Mouse (Mus musculus) liver, postnatal 0 days (tissue): Measurements from ENCODE around the gene B3glct. TPM values are rescaled to one million over a fixed set of nuclear protein-coding genes. Genes with fewer than 3 reads are reported as not detected.

ENCODE experiments used
- ATAC-seq: fragments of 200-750 bp; cut with Nextera tagmentation; 2 replicates; pipeline ENCODE4 v1.8.0; 2017; ENCODE audit warnings: mild to moderate bottlenecking, moderate library complexity
- DNase-seq: peaks from one replicate; pipeline ENCODE4 v3.0.0-alpha.2; 2016
- H3K27ac ChIP-seq: fragments of 300-500 bp; sonication (generic); 2 replicates; pipeline ENCODE4 v1.5.1; 2014; ENCODE audit warnings: antibody characterized with exemption, moderate library complexity, mild to moderate bottlenecking, low read depth
- H3K27me3 ChIP-seq: fragments of 300-500 bp; sonication (generic); 2 replicates; pipeline ENCODE4 v1.6.1; 2014; ENCODE audit warnings: low read length, control low read depth, mixed read lengths; ENCODE audit not compliant: insufficient read depth
- H3K36me3 ChIP-seq: fragments of 300-500 bp; sonication (generic); replicated peaks from 2 replicates; pipeline ENCODE4 v1.6.1; 2014; ENCODE audit warnings: mild to moderate bottlenecking, control low read depth, low read length, moderate library complexity, mixed read lengths; ENCODE audit not compliant: insufficient read depth
- H3K4me1 ChIP-seq: fragments of 300-500 bp; sonication (generic); 2 replicates; pipeline ENCODE4 v1.6.1; 2014; ENCODE audit warnings: antibody characterized with exemption, mild to moderate bottlenecking, control low read depth; ENCODE audit not compliant: insufficient read depth
- H3K4me2 ChIP-seq: fragments of 300-500 bp; sonication (generic); 2 replicates; pipeline ENCODE4 v1.6.1; 2014; ENCODE audit warnings: low read depth, mild to moderate bottlenecking, low read length, moderate library complexity, mixed read lengths
- H3K4me3 ChIP-seq: fragments of 300-500 bp; sonication (generic); 2 replicates; pipeline ENCODE4 v1.5.1; 2014; ENCODE audit warnings: low read depth, low read length
- H3K9ac ChIP-seq: fragments of 300-500 bp; sonication (generic); replicated peaks from 2 replicates; pipeline ENCODE4 v1.6.1; 2014; ENCODE audit warnings: mild to moderate bottlenecking, moderate library complexity
- H3K9me3 ChIP-seq: fragments of 300-500 bp; sonication (generic); 2 replicates; pipeline ENCODE4 v1.6.1; 2016; ENCODE audit warnings: mild to moderate bottlenecking, control low read depth, low read length, mixed read lengths
- CTCF ChIP-seq: sonication (generic); IDR thresholded peaks from 2 replicates; pipeline ENCODE4 v1.5.1; 2016; ENCODE audit warnings: antibody characterized with exemption, low read depth
- EP300 ChIP-seq: IDR thresholded peaks from 2 replicates; pipeline ENCODE4 v1.6.1; 2016; ENCODE audit warnings: antibody characterized with exemption, low read depth, mild to moderate bottlenecking
- WGBS: fragments of 180-500 bp; shearing (Covaris S2); extraction: QIAGEN DNeasy Blood & Tissue Kit; methylation state at CpG from one replicate; pipeline ENCODE4 v1.1.7; 2014; ENCODE audit not compliant: insufficient replicate concordance; 5-methylcytosine and 5-hydroxymethylcytosine counted together
- polyA plus RNA-seq: library from polyadenylated mRNA; unstranded; fragments of >200 nt; fragmentation: Nextera tagmentation; extraction: Ambion mirVana; gene quantifications from 2 replicates; pipeline ENCODE4 v1.2.1, GENCODE M21; 2015

Gene B3glct
- polyA plus RNA-seq, 1 experiment from 2014 or later, result 2.5 TPM

DNA sequence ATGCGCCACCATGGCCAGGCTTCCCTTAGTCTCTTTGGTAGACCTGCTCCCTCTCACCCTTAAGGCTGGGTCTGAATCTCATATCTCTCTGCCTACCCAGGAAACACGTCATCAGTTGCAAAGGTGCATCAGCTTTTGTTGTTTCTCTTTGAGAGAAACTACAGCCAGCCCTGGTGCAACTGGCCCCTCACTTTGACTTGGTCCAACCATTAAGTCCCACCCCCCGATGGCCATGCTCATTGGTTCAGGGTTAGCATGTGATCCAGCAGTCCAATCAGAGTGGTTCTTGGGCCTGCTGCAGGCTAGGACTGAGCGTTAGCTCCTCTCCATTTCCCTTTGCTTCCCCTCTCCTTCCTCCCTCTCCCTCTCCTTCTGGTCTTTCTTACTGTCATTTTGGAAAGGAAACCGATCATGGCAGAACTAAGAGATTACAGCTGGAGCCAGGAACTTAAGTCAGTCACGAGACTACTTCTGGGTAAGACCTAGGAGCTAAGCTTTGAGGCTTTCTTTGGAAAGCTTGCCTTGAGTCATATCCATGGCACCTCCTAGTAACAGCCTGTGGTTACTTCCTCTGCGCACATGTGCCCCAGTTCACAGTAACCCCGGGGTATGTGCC, 36.6 kb upstream of the B3glct start:
- Histone ChIP-seq H3K9ac (no peak overlapping the region), H3K4me2 (no peak overlapping the region), H3K4me3 (no peak overlapping the region), H3K36me3 (no peaks in the 10 kb centered on the region), H3K4me1 (peaks cover 2% of the 10 kb centered on the region; the same call in 1 of the 2 replicates), H3K27me3 (no peaks in the 10 kb centered on the region), H3K9me3 (no peaks in the 10 kb centered on the region), H3K27ac (no peak overlapping the region)
- TF ChIP-seq EP300 (no peak), CTCF (no peak)
- 68% methylated on average over 8 of the region's 8 CpGs for WGBS
- no peak for ATAC-seq
- DNase-seq, result no peak

DNA sequence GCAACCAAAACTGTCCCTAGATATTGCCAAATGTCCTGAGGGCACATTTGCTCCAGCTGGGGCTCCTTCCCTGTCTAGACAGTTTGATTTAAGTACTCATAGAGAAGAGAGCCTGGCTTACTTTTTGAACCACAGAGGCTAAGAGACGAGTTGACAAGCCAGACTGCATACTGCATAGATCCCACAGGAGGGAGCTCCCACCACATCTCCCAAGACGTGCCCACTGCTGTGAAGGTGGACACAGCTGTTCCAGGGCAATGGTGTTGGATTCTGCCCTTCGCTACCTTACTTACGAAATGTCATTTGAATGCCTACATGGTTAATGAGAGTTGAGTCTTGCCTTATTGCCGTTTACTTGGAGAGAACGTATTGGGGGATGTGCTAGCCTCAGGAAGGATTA, 35.7 kb upstream of the B3glct start:
- Histone ChIP-seq H3K27me3 (no peaks in the 10 kb centered on the region), H3K4me1 (peaks cover under 1% of the 10 kb centered on the region; the same call in 1 of the 2 replicates), H3K9ac (no peak overlapping the region), H3K27ac (no peak overlapping the region), H3K36me3 (no peaks in the 10 kb centered on the region), H3K9me3 (no peaks in the 10 kb centered on the region), H3K4me2 (no peak overlapping the region), H3K4me3 (no peak overlapping the region)
- 0 out of 2 replicates have a peak, but pooled peaks have one; percentile 40 for ATAC-seq
- DNase-seq, result no peak
- TF ChIP-seq CTCF, result peak; percentile 53
- TF ChIP-seq EP300, result no peak
- WGBS, result 57% methylated on average over 6 of the region's 6 CpGs

DNA sequence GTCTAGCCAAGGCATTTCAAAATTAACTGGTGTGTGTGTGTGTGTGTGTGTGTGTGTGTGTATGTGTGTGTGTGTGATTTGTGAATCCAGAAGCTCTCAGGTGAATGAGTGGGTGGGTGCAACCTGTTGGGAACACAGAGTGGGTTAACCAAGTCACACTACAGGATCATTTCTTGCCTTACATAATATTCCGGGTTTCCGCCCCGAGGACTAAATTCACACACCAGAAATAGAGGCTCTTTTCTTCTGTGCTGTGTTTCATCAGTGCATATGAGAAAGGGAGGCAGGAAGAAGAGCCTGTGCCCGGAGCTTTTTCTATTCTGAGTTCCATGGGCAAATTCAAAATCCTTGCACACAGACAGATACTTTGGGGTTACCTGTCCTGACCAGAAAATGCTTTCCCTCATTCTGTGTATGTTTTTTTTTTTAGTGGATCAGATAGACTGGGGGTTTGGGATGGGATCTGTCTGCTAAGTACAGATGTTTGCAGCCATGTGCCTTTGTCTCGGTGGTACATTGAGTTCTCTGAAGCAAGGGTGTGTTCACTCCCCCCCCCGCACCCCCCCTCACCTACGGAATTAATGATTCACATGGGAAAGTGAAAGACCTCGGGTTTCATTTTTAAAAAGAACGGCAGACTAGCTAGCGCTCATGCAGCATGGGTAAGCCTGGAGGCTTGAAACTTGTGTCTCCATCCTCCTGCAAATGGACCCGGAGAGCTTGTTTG, 35.1 kb upstream of the B3glct start:
- ATAC-seq, result no peak
- Histone ChIP-seq H3K27ac (no peak overlapping the region), H3K9ac (no peak overlapping the region)

DNA sequence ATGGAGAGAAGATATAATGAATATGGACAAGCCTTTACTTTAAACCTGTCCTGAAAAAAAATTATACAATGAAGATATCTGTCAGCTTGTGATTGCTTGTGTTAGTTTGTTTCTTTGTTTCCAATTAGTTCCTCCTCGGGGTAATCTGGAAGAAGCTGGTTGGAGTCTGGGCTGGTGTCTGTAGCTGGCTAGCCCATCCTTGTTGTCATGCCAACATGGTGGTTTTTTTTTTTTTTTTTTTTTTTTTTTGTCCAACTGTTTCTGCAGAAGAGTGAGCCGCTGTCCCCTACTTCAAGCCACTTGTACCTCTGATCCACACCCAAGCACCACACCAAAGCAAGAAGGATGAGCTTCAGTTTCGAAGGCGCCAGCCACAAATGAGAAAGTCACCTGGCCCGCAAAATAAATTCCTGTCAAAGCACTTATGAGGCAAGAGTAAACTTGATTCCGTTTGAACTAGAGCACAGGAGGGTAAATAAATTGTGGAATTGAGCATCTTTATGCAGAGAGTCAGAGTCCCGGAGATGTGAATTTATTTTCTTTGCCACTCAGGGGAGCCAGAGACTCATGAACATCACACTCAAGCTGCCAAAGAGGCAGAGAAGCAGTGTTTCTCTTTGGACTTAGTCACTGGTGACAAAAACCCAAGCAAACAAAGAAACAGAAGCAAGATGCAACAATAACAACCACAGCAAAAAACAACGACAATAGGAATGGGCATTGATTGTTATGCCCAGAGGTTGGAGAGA, 30.5 kb upstream of the B3glct start:
- no peak for TF ChIP-seq EP300
- peak; percentile 30; the same call in 1 of the 2 replicates for TF ChIP-seq CTCF
- WGBS, result 61% methylated on average over 8 of the region's 8 CpGs
- ATAC-seq, result no peak
- no peak for DNase-seq
- Histone ChIP-seq H3K4me1 (peaks cover 10% of the 10 kb centered on the region), H3K27me3 (no peaks in the 10 kb centered on the region), H3K36me3 (no peaks in the 10 kb centered on the region), H3K4me2 (no peak overlapping the region), H3K4me3 (no peak overlapping the region), H3K9ac (no peak overlapping the region), H3K9me3 (no peaks in the 10 kb centered on the region), H3K27ac (0 out of 2 replicates have a peak overlapping the region, but pooled peaks have one; percentile 18)

More for the DNA sequence above, 35.1 kb upstream of the B3glct start:
- H3K27me3 ChIP-seq, result no peaks in the 10 kb centered on the region
- H3K4me3 ChIP-seq, result no peak overlapping the region
- H3K9me3 ChIP-seq, result no peaks in the 10 kb centered on the region
- TF ChIP-seq CTCF (no peak), EP300 (no peak)
- no peaks in the 10 kb centered on the region for H3K4me1 ChIP-seq
- WGBS, result 76% methylated on average over 11 of the region's 11 CpGs
- no peak overlapping the region; the same call in 1 of the 2 replicates for H3K4me2 ChIP-seq
- H3K36me3 ChIP-seq, result no peaks in the 10 kb centered on the region
- DNase-seq, result no peak

DNA sequence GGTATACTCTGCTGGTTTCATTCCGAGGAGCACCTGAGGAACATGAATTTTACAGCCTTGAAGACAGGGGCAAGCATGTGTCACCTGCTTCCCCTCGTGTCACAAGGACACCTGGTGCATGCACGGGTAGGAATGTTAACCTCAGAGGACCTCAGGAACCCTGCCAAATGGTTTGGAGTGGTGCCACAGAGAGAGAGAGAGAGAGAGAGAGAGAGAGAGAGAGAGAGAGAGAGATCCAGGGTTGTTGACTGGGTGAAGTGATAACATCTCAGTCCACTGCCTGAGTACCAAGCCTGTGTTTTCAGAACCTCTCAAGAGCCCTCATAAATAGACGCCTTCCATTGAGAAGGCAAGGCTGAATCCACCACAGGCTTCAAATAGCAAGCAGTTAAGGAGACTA, 29.8 kb upstream of the B3glct start:
- Histone ChIP-seq H3K4me3 (no peak overlapping the region), H3K9ac (no peak overlapping the region), H3K36me3 (no peaks in the 10 kb centered on the region), H3K27me3 (no peaks in the 10 kb centered on the region), H3K4me2 (peak overlapping the region; percentile 51; the same call in 1 of the 2 replicates), H3K4me1 (peaks cover 10% of the 10 kb centered on the region), H3K9me3 (no peaks in the 10 kb centered on the region), H3K27ac (peak overlapping the region; percentile 64; the same call in 1 of the 2 replicates)
- 47% methylated on average over 4 of the region's 4 CpGs for WGBS
- peak; percentile 18; the same call in 1 of the 2 replicates for ATAC-seq
- TF ChIP-seq CTCF (no peak), EP300 (no peak)
- DNase-seq, result peak; percentile 24

DNA sequence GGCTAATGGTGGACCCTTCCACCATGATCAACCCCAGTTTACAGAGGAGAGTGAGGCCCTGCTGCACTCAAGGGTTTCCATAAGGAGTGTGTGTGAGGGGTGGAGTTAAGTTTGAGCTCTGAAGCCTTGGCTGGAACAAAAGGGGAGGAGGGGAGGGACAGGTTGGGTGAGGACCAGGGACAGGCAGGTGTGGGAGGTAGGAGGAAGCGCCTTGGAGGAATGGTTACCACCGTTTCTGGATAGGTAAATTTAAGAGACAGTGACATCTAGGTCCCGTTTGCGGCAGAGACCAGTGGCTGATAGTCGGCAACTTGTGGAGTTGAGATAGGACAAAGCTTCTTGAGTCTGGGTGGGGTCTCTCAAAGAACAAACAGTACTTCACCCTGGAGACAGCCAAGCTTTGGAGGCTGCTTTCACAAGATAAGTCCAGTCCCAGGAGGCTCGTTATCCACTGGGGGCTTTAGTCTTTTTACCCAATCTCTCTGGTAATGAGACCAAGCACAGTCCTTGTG, 29.1 kb upstream of the B3glct start:
- ATAC-seq (peak; percentile 91), DNase-seq (peak; percentile 24)
- TF ChIP-seq EP300 (peak; percentile 94), CTCF (no peak)
- no peak overlapping the region for H3K9ac ChIP-seq
- no peaks in the 10 kb centered on the region for H3K27me3 ChIP-seq
- H3K9me3 ChIP-seq, result no peaks in the 10 kb centered on the region
- 28% methylated on average over 6 of the region's 6 CpGs for WGBS
- no peaks in the 10 kb centered on the region for H3K36me3 ChIP-seq
- peaks cover 10% of the 10 kb centered on the region for H3K4me1 ChIP-seq
- H3K27ac ChIP-seq, result peak overlapping the region; percentile 64
- no peak overlapping the region for H3K4me3 ChIP-seq
- peak overlapping the region; percentile 51 for H3K4me2 ChIP-seq
